Mouse (Mus musculus) erythroblast, embryonic 14.5 days (primary cell): Measurements from ENCODE around the gene Rhpn2. TPM values are rescaled to one million over a fixed set of nuclear protein-coding genes. Genes with fewer than 3 reads are reported as not detected.
A peak's percentile ranks its signal among the peaks of the same experiment; 100 is the strongest.
"Not testable (repeated sequence)": the region's sequence is repeated elsewhere in the genome, so short reads cannot be mapped to it uniquely, and the experiment has no call there.

ENCODE experiments used
- H3K27me3 ChIP-seq: 2 replicates; pipeline ENCODE4 v1.6.1; 2012; ENCODE audit warnings: inconsistent platforms; ENCODE audit not compliant: control insufficient read depth
- H3K36me3 ChIP-seq: 2 replicates; pipeline ENCODE4 v1.6.1; 2012; ENCODE audit warnings: mild to moderate bottlenecking, inconsistent platforms; ENCODE audit not compliant: control insufficient read depth
- H3K4me1 ChIP-seq: 2 replicates; pipeline ENCODE4 v1.6.1; 2012; ENCODE audit warnings: inconsistent platforms; ENCODE audit not compliant: control insufficient read depth
- H3K4me3 ChIP-seq: replicated peaks from 2 replicates; pipeline ENCODE3; 2012; ENCODE audit warnings: moderate library complexity, mild to moderate bottlenecking, inconsistent platforms
- H3K9me3 ChIP-seq: 2 replicates; pipeline ENCODE4 v1.6.1; 2012; ENCODE audit warnings: low read length, inconsistent platforms, mixed read lengths; ENCODE audit not compliant: control insufficient read depth
- GATA1 ChIP-seq: IDR thresholded peaks from 2 replicates; pipeline ENCODE4 v1.6.1; 2012; ENCODE audit warnings: low read length, inconsistent platforms, mixed read lengths
- TAL1 ChIP-seq: IDR thresholded peaks from 3 replicates; pipeline ENCODE4 v1.6.1; 2012; ENCODE audit warnings: low read length, inconsistent platforms, mixed read lengths
- polyA plus RNA-seq: library from polyadenylated mRNA; stranded (reverse); fragments of >175 nt; gene quantifications from 2 replicates; pipeline ENCODE4 v1.2.3, GENCODE M21; 2012

Gene Rhpn2
- polyA plus RNA-seq: 0.03 and 0.04 TPM in 2 replicates

- TF ChIP-seq TAL1: no peak
- no peak for TF ChIP-seq GATA1
- H3K4me3 ChIP-seq: peak within 1 kb of the TSS; percentile 66
- no peaks in the 10 kb centered on the region; the same call in 1 of the 2 replicates for H3K9me3 ChIP-seq
- H3K36me3 ChIP-seq: no peaks in the 10 kb centered on the region
- H3K27me3 ChIP-seq: peaks cover 77% of the 10 kb centered on the region
- peaks cover 23% of the 10 kb centered on the region for H3K4me1 ChIP-seq
These were observed at the start of gene Rhpn2 for GRCm38 (mm10) chr7:35333692-35334526. TSS of gene Rhpn2 (plus strand) at chr7:35334170.

DNA sequence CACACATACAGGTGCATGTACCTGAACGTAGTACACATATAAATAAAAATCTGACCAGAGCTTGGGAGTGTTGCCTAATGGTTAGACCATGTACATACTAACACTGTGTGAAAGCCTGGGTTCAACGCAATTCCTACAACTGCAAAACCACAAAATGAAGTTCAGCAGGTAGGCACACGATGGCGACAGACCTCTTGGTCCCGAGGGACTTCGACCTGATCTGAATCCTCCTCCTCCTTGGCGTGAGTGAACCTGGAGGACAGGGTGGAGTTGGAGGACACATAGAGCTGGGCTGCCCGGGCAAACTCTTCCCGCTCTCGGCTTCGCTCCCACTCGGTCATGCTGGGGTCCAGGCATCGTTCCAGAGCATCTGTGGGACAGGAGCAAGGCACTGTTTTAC lies 40.5 kb upstream of the Rhpn2 start:
- H3K4me3 ChIP-seq: no peak overlapping the region
- H3K9me3 ChIP-seq: no peaks in the 10 kb centered on the region
- no peaks in the 10 kb centered on the region for H3K4me1 ChIP-seq
- peaks cover 70% of the 10 kb centered on the region for H3K36me3 ChIP-seq
- no peak for TF ChIP-seq GATA1
- H3K27me3 ChIP-seq: no peaks in the 10 kb centered on the region

GRCm38 (mm10) chr7:35295631-35296030 lies 38.3 kb upstream of the Rhpn2 start:
- Histone ChIP-seq H3K27me3 (no peaks in the 10 kb centered on the region), H3K4me1 (no peaks in the 10 kb centered on the region), H3K9me3 (no peaks in the 10 kb centered on the region), H3K4me3 (no peak overlapping the region), H3K36me3 (peaks cover 65% of the 10 kb centered on the region)
- TF ChIP-seq TAL1: no peak
- TF ChIP-seq GATA1: no peak

DNA sequence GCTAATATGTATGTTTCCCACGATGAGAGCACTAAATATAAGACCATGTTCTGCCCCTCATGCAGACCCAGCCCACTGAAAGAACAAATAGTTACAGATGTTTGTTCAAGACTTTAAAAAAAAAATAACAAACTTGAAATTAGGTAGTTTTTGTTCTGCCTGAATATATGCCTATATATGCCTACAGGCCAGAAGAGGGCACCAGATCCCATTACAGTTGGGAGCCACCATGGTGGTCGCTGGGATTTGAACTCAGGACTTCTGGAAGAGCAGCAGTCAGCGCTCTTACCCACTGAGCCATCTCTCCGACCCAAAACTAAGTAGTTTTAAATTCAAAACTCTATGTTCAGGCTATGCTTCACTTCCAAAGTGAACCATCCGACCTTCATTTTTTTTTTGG lies 36.1 kb upstream of the Rhpn2 start:
- TF ChIP-seq GATA1: no peak
- H3K4me1 ChIP-seq: no peaks in the 10 kb centered on the region
- no peaks in the 10 kb centered on the region for H3K9me3 ChIP-seq
- no peak overlapping the region for H3K4me3 ChIP-seq
- H3K27me3 ChIP-seq: no peaks in the 10 kb centered on the region
- peaks cover 64% of the 10 kb centered on the region for H3K36me3 ChIP-seq

DNA sequence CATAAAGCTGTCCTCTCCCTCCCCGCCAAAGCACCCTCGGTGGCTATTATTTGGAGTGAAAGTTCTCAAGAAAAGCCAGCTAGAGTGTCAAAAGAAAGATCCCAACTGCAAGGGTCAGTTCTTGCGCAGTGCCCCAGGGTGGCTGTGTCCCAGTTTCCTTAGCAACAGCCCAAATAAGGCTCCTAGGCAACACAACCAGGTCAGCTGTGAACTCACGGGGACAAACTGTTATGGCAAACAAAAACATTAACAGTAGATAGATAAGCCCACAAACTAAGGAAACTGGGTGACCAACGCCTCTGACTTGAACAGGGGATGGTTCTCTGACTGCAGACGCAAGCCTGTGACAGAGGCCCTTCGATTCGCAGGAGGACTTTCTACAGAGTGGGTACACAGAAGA lies 34.3 kb upstream of the Rhpn2 start:
- Histone ChIP-seq H3K27me3 (no peaks in the 10 kb centered on the region), H3K4me3 (no peak overlapping the region), H3K9me3 (no peaks in the 10 kb centered on the region), H3K36me3 (peaks cover 56% of the 10 kb centered on the region), H3K4me1 (no peaks in the 10 kb centered on the region)
- no peak for TF ChIP-seq GATA1
- no peak for TF ChIP-seq TAL1

DNA sequence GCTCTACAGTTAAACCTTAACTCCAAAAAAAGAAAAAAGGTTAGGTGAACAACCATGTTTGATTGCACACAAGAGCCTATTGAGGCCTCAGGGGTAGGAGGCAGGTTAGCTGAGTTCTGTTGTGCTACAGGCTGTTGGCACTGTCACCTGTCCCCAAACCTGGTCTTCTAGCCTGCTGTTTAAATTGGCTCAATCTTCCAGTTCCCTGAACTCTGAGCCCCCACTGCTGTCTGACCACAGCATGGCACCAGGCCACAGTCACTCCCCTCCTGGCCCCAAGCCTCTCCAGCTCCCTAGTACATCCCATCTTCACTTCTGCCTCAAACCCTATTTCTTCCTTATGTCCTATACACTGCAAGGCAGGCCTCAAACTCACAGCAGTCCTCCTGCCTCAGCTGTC lies 33.2 kb upstream of the Rhpn2 start:
- no peaks in the 10 kb centered on the region for H3K27me3 ChIP-seq
- no peaks in the 10 kb centered on the region for H3K4me1 ChIP-seq
- TF ChIP-seq TAL1: no peak
- no peak for TF ChIP-seq GATA1
- H3K4me3 ChIP-seq: no peak overlapping the region
- no peaks in the 10 kb centered on the region for H3K9me3 ChIP-seq
- peaks cover 54% of the 10 kb centered on the region for H3K36me3 ChIP-seq

GRCm38 (mm10) chr7:35311214-35311613 lies 22.8 kb upstream of the Rhpn2 start:
- no peaks in the 10 kb centered on the region for H3K4me1 ChIP-seq
- TF ChIP-seq GATA1 (no peak), TAL1 (no peak)
- H3K27me3 ChIP-seq: no peaks in the 10 kb centered on the region
- H3K4me3 ChIP-seq: no peak overlapping the region
- no peaks in the 10 kb centered on the region for H3K9me3 ChIP-seq
- peaks cover 37% of the 10 kb centered on the region for H3K36me3 ChIP-seq

DNA sequence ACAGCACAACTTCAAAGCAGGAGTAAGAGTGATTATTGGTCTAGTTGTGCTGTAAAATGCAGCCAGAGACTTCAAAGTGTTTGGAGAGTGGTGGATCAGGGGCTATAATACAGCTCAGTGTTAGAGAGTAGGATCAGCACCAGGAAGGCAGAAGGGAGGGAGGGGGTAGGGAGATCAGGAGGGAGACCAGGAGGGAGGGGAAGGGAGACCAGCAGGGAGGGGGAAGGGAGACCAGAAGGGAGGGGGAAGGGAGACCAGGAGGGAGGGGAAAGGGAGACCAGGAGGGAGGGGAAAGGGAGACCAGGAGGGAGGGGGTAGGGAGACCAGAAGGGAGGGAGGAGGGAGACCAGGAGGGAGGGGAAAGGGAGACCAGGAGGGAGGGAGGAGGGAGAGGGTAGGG lies 19.8 kb upstream of the Rhpn2 start:
- Histone ChIP-seq H3K4me3 (no peak overlapping the region), H3K27me3 (no peaks in the 10 kb centered on the region), H3K4me1 (peaks cover 23% of the 10 kb centered on the region), H3K9me3 (no peaks in the 10 kb centered on the region), H3K36me3 (peaks cover 14% of the 10 kb centered on the region)
- TF ChIP-seq GATA1 (no peak), TAL1 (no peak)

DNA sequence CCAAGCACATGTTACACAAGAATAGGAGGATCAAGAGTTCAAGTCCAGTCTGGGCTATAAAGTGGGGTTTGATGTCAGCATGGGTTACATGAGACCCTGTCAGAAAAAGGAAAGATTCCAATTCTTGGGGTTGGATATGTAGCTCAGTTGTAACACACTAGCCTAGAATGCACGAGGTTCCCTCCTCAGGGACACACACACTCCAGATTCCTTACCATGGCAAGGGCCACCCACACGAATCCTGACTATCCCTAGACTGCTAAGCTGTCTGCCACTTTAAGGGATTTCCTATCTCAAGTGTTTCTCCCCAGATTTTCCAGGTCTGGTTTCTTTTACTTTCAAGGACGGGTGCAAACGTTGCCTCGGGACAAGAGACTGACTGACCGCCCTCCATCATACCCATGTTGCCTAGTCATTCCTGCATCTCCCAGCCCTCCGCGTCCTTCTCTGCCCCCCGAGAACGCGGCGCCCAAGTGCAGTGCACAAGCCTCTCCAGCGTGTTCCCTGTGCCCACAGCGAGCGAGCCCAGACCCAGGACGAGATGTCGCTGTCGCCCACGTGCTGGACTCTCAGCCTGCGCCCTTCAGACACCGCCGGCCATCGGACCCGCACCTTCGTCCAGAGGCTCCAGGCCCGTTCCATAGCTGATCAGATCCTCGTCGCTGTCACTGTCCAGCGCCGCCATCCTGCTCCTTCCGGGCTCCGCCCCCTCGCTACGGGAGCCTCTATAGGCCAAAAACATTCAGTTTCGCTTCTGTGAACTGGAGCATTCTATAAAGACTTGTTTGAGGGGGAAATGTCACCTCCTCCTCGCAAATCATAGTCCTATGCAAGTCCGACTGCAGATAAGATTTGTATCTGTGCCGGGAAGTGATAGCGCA lies 16.0 kb upstream of the Rhpn2 start, which contains the start of gene Gpatch1:
TSS of gene Gpatch1 (minus strand) at position 712 of the 881 bp plus-strand sequence.
- Histone ChIP-seq H3K27me3 (peaks cover 3% of the 10 kb centered on the region), H3K4me3 (peak within 1 kb of the TSS; percentile 86), H3K9me3 (no peaks in the 10 kb centered on the region), H3K36me3 (no peaks in the 10 kb centered on the region), H3K4me1 (peaks cover 26% of the 10 kb centered on the region)
- no peak for TF ChIP-seq GATA1
- TF ChIP-seq TAL1: no peak

- not testable (repeated sequence) for H3K36me3 ChIP-seq, H3K27me3 ChIP-seq, H3K4me3 ChIP-seq, H3K9me3 ChIP-seq
- H3K4me1 ChIP-seq: peaks cover 26% of the 10 kb centered on the region
These were observed 14.7 kb upstream of the Rhpn2 start for GRCm38 (mm10) chr7:35319221-35319620.
